Comparison of ENCODE assay signal across 22 mouse cellular contexts in the genomic region with DNA sequence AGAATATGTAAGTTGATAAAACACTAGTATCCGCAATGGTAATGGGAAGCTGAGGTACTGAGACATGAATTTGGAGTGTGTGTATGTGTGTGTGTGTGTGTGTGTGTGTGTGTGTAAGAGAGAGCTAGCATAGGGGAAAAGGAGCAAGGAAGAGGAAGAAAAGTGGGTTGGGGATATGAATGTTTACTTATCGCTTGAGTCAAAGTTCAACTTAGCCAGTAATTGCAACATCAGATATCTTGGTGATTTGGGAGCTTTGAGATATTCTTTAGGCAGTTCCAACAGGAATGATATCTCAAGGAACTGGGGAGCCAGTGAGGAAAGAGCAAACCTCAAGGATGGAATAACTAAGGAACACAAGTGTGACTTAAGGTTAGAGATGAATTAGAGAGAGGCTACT.
A peak's percentile ranks its signal among the peaks of the same experiment; 100 is the strongest.
DNase-seq lines count a peak whose midpoint lies in the region; ATAC-seq and TF ChIP-seq lines count a peak whose summit lies in the region.
"Had no signal": no experiment of that assay in that cellular context is flagged by ENCODE, and none has a peak within 500 bp of the region (broad histone marks: within the 10 kb centered on the region; RNA-seq: fewer than 3 reads in every experiment).

No protein-coding gene starts in this region.

- TF ChIP-seq POLR2A in liver, adult 2 months (IDR thresholded peaks at IDR 0.05; ENCODE audit: extremely low read depth, insufficient read depth, low read length) = no peak

- no peak for ATAC-seq in liver, embryonic 11.5 days (replicated peaks; ENCODE audit: low FRiP score)
- peak; percentile 86 for ATAC-seq in intestine, embryonic 15.5 days
- ATAC-seq in intestine, embryonic 16.5 days = peak; percentile 89
- 0 out of 2 replicates have a peak, but pooled peaks have one; percentile 36 for ATAC-seq in intestine, postnatal 0 days
- ATAC-seq in midbrain, embryonic 16.5 days = no peak
- ATAC-seq: activated CD4-positive, CD25-positive, alpha-beta regulatory T cell, adult 4 months; CD4-positive, CD25-positive, alpha-beta regulatory T cell, adult 4 months; Patski had no signal

- H3K9ac ChIP-seq in liver, adult 2 months (ENCODE audit: low read depth, low read length) = no peak overlapping the region
- H3K9ac ChIP-seq in liver, embryonic 11.5 days (ENCODE audit: low read depth, low read length) = no peak overlapping the region
- no peak overlapping the region for H3K9ac ChIP-seq in intestine, embryonic 15.5 days
- H3K9ac ChIP-seq in intestine, embryonic 16.5 days (ENCODE audit: low read depth, low read length) = no peak overlapping the region
- no peak overlapping the region for H3K9ac ChIP-seq in intestine, postnatal 0 days (ENCODE audit: low read depth, low read length)
- no peak overlapping the region for H3K9ac ChIP-seq in midbrain, embryonic 16.5 days (ENCODE audit: low read depth, low read length)

- H3K27me3 ChIP-seq in liver, adult 2 months (ENCODE audit: control insufficient read depth, insufficient read depth, low read length) = no peaks in the 10 kb centered on the region
- H3K27me3 ChIP-seq in liver, embryonic 11.5 days (replicated peaks; ENCODE audit: control insufficient read depth, insufficient read depth, low read length) = no peaks in the 10 kb centered on the region
- no peaks in the 10 kb centered on the region for H3K27me3 ChIP-seq in intestine, embryonic 15.5 days (replicated peaks)
- no peaks in the 10 kb centered on the region for H3K27me3 ChIP-seq in intestine, embryonic 16.5 days (replicated peaks; ENCODE audit: control insufficient read depth, insufficient read depth, low read length)
- H3K27me3 ChIP-seq in intestine, postnatal 0 days (replicated peaks; ENCODE audit: control insufficient read depth, insufficient read depth, low read length) = no peaks in the 10 kb centered on the region
- no peaks in the 10 kb centered on the region for H3K27me3 ChIP-seq in midbrain, embryonic 16.5 days (ENCODE audit: control insufficient read depth, insufficient read depth, low read depth, low read length)
- H3K27me3 ChIP-seq: CH12.LX, Patski had no signal

- WGBS in liver, adult 2 months = 87% methylated on average over 2 of the region's 2 CpGs
- 90% methylated on average over 2 of the region's 2 CpGs for WGBS in liver, embryonic 11.5 days
- WGBS in intestine, embryonic 15.5 days = 89% methylated on average over 2 of the region's 2 CpGs
- 82% methylated on average over 2 of the region's 2 CpGs for WGBS in intestine, embryonic 16.5 days
- WGBS in intestine, postnatal 0 days = 67% methylated on average over 2 of the region's 2 CpGs
- WGBS in midbrain, embryonic 16.5 days = 97% methylated on average over 2 of the region's 2 CpGs

- H3K4me3 ChIP-seq in liver, adult 2 months (ENCODE audit: insufficient read depth, low read depth, low read length) = no peak overlapping the region
- no peak overlapping the region for H3K4me3 ChIP-seq in liver, embryonic 11.5 days (ENCODE audit: low read depth, low read length)
- H3K4me3 ChIP-seq in intestine, embryonic 15.5 days (replicated peaks) = no peak overlapping the region
- no peak overlapping the region for H3K4me3 ChIP-seq in intestine, embryonic 16.5 days (ENCODE audit: low read length)
- H3K4me3 ChIP-seq in intestine, postnatal 0 days (ENCODE audit: low read depth, low read length) = no peak overlapping the region
- H3K4me3 ChIP-seq in midbrain, embryonic 16.5 days (ENCODE audit: low read depth, low read length) = no peak overlapping the region

- no peak overlapping the region for H3K27ac ChIP-seq in liver, adult 2 months (replicated peaks; ENCODE audit: insufficient read depth, low read depth, low read length)
- H3K27ac ChIP-seq in liver, embryonic 11.5 days (ENCODE audit: low read depth, low read length) = no peak overlapping the region
- H3K27ac ChIP-seq in intestine, embryonic 15.5 days = no peak overlapping the region
- no peak overlapping the region for H3K27ac ChIP-seq in intestine, embryonic 16.5 days (ENCODE audit: low read length)
- no peak overlapping the region for H3K27ac ChIP-seq in intestine, postnatal 0 days (ENCODE audit: low read depth, low read length)
- H3K27ac ChIP-seq in midbrain, embryonic 16.5 days (ENCODE audit: low read length) = no peak overlapping the region

- H3K79me2 ChIP-seq in liver, adult 2 months (ENCODE audit: control insufficient read depth, insufficient read depth, low read length) = no peaks in the 10 kb centered on the region

- no peak overlapping the region for H3K4me2 ChIP-seq in liver, embryonic 11.5 days
- no peak overlapping the region for H3K4me2 ChIP-seq in intestine, embryonic 15.5 days (replicated peaks)
- H3K4me2 ChIP-seq in intestine, embryonic 16.5 days (ENCODE audit: low read depth, low read length) = no peak overlapping the region
- H3K4me2 ChIP-seq in intestine, postnatal 0 days (replicated peaks; ENCODE audit: low read depth) = no peak overlapping the region
- H3K4me2 ChIP-seq in midbrain, embryonic 16.5 days (ENCODE audit: low read length) = no peak overlapping the region

- no peaks in the 10 kb centered on the region for H3K9me3 ChIP-seq in liver, embryonic 11.5 days (ENCODE audit: control insufficient read depth, low read length)
- no peaks in the 10 kb centered on the region for H3K9me3 ChIP-seq in intestine, embryonic 15.5 days
- no peaks in the 10 kb centered on the region for H3K9me3 ChIP-seq in intestine, embryonic 16.5 days (ENCODE audit: control insufficient read depth, low read length)
- no peaks in the 10 kb centered on the region for H3K9me3 ChIP-seq in intestine, postnatal 0 days (ENCODE audit: control insufficient read depth)
- H3K9me3 ChIP-seq in midbrain, embryonic 16.5 days (replicated peaks; ENCODE audit: control insufficient read depth, low read length, poor library complexity, severe bottlenecking) = no peaks in the 10 kb centered on the region

- H3K36me3 ChIP-seq in liver, adult 2 months (ENCODE audit: control insufficient read depth, insufficient read depth, low read length) = no peaks in the 10 kb centered on the region
- H3K36me3 ChIP-seq in liver, embryonic 11.5 days (ENCODE audit: control insufficient read depth, insufficient read depth, low read length) = no peaks in the 10 kb centered on the region
- no peaks in the 10 kb centered on the region for H3K36me3 ChIP-seq in intestine, embryonic 15.5 days
- H3K36me3 ChIP-seq in intestine, embryonic 16.5 days (ENCODE audit: control insufficient read depth, insufficient read depth, low read length) = no peaks in the 10 kb centered on the region
- H3K36me3 ChIP-seq in intestine, postnatal 0 days (ENCODE audit: control insufficient read depth, insufficient read depth) = no peaks in the 10 kb centered on the region
- H3K36me3 ChIP-seq in midbrain, embryonic 16.5 days (ENCODE audit: control insufficient read depth, insufficient read depth, low read length) = no peaks in the 10 kb centered on the region
- H3K36me3 ChIP-seq: G1E had no signal

- TF ChIP-seq CTCF in liver, adult 2 months (IDR thresholded peaks at IDR 0.05; ENCODE audit: low read depth, low read length) = no peak
- no peak for TF ChIP-seq CTCF in intestine, postnatal 0 days (IDR thresholded peaks at IDR 0.05; ENCODE audit: low read depth)

- peak; percentile 6 for DNase-seq in liver, adult 2 months (ENCODE audit: extremely low read depth, low read depth, low spot score)
- no peak for DNase-seq in liver, embryonic 11.5 days (ENCODE audit: low spot score)
- DNase-seq in spleen, postnatal 36 days (ENCODE audit: low spot score in 2 of 2) = no peak
- no peak for DNase-seq in kidney, postnatal 14 days
- DNase-seq: adrenal gland, adult 2 months; adrenal gland, adult 8-10 months; adrenal gland, postnatal 10 days; adrenal gland, postnatal 14 days; adrenal gland, postnatal 25 days; adrenal gland, postnatal 36 days; B cell, adult 2 months; cerebellum, adult 11 months; cerebellum, adult 11-12 months had no signal

- no peaks in the 10 kb centered on the region for H3K4me1 ChIP-seq in liver, adult 2 months (ENCODE audit: control insufficient read depth, insufficient read depth, low read length)
- H3K4me1 ChIP-seq in liver, embryonic 11.5 days (replicated peaks; ENCODE audit: control insufficient read depth, insufficient read depth, low read length) = no peaks in the 10 kb centered on the region
- no peaks in the 10 kb centered on the region for H3K4me1 ChIP-seq in intestine, embryonic 15.5 days (replicated peaks)
- H3K4me1 ChIP-seq in intestine, embryonic 16.5 days (ENCODE audit: control insufficient read depth, insufficient read depth, low read length) = no peaks in the 10 kb centered on the region
- H3K4me1 ChIP-seq in intestine, postnatal 0 days (replicated peaks; ENCODE audit: control insufficient read depth, insufficient read depth, low read length) = no peaks in the 10 kb centered on the region
- H3K4me1 ChIP-seq in midbrain, embryonic 16.5 days (ENCODE audit: control insufficient read depth, insufficient read depth, low read length) = peaks cover 3% of the 10 kb centered on the region

Comparison
In these comparisons a context has a peak if more than half of its experiments do, and no peak if none do; other contexts are left out.
1. ATAC-seq: peak in intestine, embryonic 15.5 days (single experiment), intestine, embryonic 16.5 days (single experiment) and intestine, postnatal 0 days (single experiment); none in liver, embryonic 11.5 days (single experiment) and midbrain, embryonic 16.5 days (single experiment).